16 mouse cellular contexts compared by ENCODE assay signal in the genomic region with DNA sequence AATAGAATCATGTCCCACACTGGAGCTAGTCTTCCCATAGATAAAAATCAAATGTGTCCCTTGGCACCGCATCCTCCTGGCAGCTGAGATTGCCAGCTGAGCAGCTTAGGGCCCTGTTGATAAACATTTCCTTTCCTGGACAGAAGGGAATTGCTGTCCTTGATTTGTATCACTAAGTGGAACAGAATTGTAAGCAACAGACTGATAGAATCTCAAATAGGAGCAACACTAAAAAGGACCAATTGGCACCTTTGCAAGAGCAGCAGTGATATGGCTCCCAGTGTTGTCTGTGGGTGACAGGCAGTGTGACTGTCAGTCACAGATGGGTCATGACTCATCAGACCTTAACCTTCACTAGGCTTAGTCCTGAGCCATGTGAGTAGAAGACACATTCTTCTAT. TPM values are rescaled to one million over a fixed set of nuclear protein-coding genes. Genes with fewer than 3 reads are reported as not detected.
DNase-seq lines count a peak whose midpoint lies in the region; TF ChIP-seq lines count a peak whose summit lies in the region.
"Had no signal": no experiment of that assay in that cellular context is flagged by ENCODE, and none has a peak within 500 bp of the region (broad histone marks: within the 10 kb centered on the region; RNA-seq: fewer than 3 reads in every experiment).

No protein-coding gene starts in this region.

- TF ChIP-seq CTCF in lung, adult 2 months (IDR thresholded peaks at IDR 0.05; ENCODE audit: insufficient read depth, low read length) = no peak

- H3K4me2 ChIP-seq in myocyte (ENCODE audit: low read depth) = no peak overlapping the region
- H3K4me2 ChIP-seq: heart, embryonic 13.5 days; limb, embryonic 13.5 days; liver, embryonic 15.5 days; neural tube, embryonic 12.5 days had no signal

- peak; percentile 38 to 67 for DNase-seq in lung, adult 18-20 months
- no peak for DNase-seq in lung, adult 2 months
- DNase-seq in cerebellum, adult 11 months = peak; percentile 28
- peak; percentile 42 to 51 for DNase-seq in cerebellum, postnatal 10 days
- no peak for DNase-seq in left cerebral cortex, adult 8-10 months (ENCODE audit: low spot score in 2 of 2)
- no peak for DNase-seq in heart, embryonic 10.5 days (ENCODE audit: low spot score)
- DNase-seq: thymus, adult 2 months had no signal

- no peaks in the 10 kb centered on the region for H3K27me3 ChIP-seq in myocyte (ENCODE audit: control insufficient read depth, insufficient read depth, insufficient read length)
- no peaks in the 10 kb centered on the region for H3K27me3 ChIP-seq in heart, embryonic 10.5 days (ENCODE audit: insufficient read depth, poor library complexity, severe bottlenecking)
- H3K27me3 ChIP-seq: heart, embryonic 13.5 days; limb, embryonic 13.5 days; liver, embryonic 15.5 days; neural tube, embryonic 12.5 days had no signal

- H3K4me3 ChIP-seq in lung, adult 2 months (replicated peaks; ENCODE audit: extremely low read depth, low read depth, low read length) = no peak overlapping the region
- H3K4me3 ChIP-seq in myocyte = no peak overlapping the region
- no peak overlapping the region for H3K4me3 ChIP-seq in heart, embryonic 10.5 days
- H3K4me3 ChIP-seq: heart, embryonic 13.5 days; hindbrain, embryonic 10.5 days; layer of hippocampus, adult 2 months; left cerebral cortex, adult 2 months; limb, embryonic 13.5 days; liver, embryonic 15.5 days; neural tube, embryonic 12.5 days had no signal

- WGBS in lung, adult 2 months = 44% methylated on average over 1 of the region's 1 CpGs
- 89% methylated on average over 1 of the region's 1 CpGs for WGBS in heart, embryonic 10.5 days

- no peak overlapping the region for H3ac ChIP-seq in myocyte (ENCODE audit: control insufficient read depth, insufficient read length)

- no peaks in the 10 kb centered on the region for H3K36me3 ChIP-seq in myocyte (ENCODE audit: control insufficient read depth, insufficient read depth)
- H3K36me3 ChIP-seq in heart, embryonic 10.5 days = peaks cover 21% of the 10 kb centered on the region
- H3K36me3 ChIP-seq: liver, embryonic 15.5 days had no signal

- TF ChIP-seq POLR2A in lung, adult 2 months (IDR thresholded peaks at IDR 0.05; ENCODE audit: borderline replicate concordance, extremely low read depth, low read depth, low read length) = no peak
- no peak for TF ChIP-seq POLR2A in myocyte (IDR thresholded peaks at IDR 0.05; ENCODE audit: insufficient read length, low read depth)

- H3K9me3 ChIP-seq in heart, embryonic 10.5 days = no peaks in the 10 kb centered on the region
- H3K9me3 ChIP-seq: hindbrain, embryonic 10.5 days; limb, embryonic 13.5 days; liver, embryonic 15.5 days; neural tube, embryonic 12.5 days had no signal

- peaks cover 6% of the 10 kb centered on the region for H3K4me1 ChIP-seq in lung, adult 2 months (ENCODE audit: control insufficient read depth, insufficient read depth, low read length)
- no peaks in the 10 kb centered on the region for H3K4me1 ChIP-seq in heart, embryonic 10.5 days
- H3K4me1 ChIP-seq: heart, embryonic 13.5 days; hindbrain, embryonic 10.5 days; limb, embryonic 13.5 days; liver, embryonic 15.5 days; neural tube, embryonic 12.5 days had no signal

- no peak overlapping the region for H3K27ac ChIP-seq in heart, embryonic 10.5 days
- H3K27ac ChIP-seq: heart, embryonic 13.5 days; hindbrain, embryonic 10.5 days; kidney, postnatal 0 days; layer of hippocampus, adult 2 months; left cerebral cortex, adult 2 months; limb, embryonic 13.5 days; liver, embryonic 15.5 days; neural tube, embryonic 12.5 days had no signal

- H3K79me2 ChIP-seq in myocyte (ENCODE audit: control insufficient read depth, insufficient read depth) = peaks cover 30% of the 10 kb centered on the region

TF ChIP-seq in myocyte, 11 proteins besides CTCF, POLR2A, EP300 and RAD21:
- TF ChIP-seq MYOG (IDR thresholded peaks at IDR 0.05; ENCODE audit: control insufficient read depth in 1 of 3, insufficient read depth in 1 of 3, insufficient read length in 2 of 3, low read depth in 2 of 3) (peak in 1 of 3 experiments; percentile 9), MYOD1 (IDR thresholded peaks at IDR 0.05; ENCODE audit: control insufficient read depth in 1 of 3, insufficient read length in 2 of 3, low read depth in 2 of 3) (peak; percentile 79 to 95 (median 91)), MAX (IDR thresholded peaks at IDR 0.05; ENCODE audit: low read depth) (no peak), REST (IDR thresholded peaks at IDR 0.05; ENCODE audit: insufficient read depth, insufficient read length) (no peak), E2F4 (IDR thresholded peaks at IDR 0.05; ENCODE audit: insufficient read depth) (no peak)

RNA-seq across cellular contexts. Expression of a gene that starts 29.3 kb away (rescaled TPM):
- polyA plus RNA-seq in lung, adult 2 months (2012; rRNA removed) = 51.2 and 65.6 TPM in 2 replicates
- 71.5 TPM for polyA plus RNA-seq in myocyte (2012; fragmentation: generic; extraction: Trizol)
- total RNA-seq in left cerebral cortex, adult 8-10 months (2022) = 100 to 1,000 TPM; 220 to 260 (median 242) TPM
- 29.6 and 42.5 TPM in 2 replicates for polyA plus RNA-seq in heart, embryonic 10.5 days (2016; fragmentation: Nextera tagmentation; extraction: Ambion mirVana)

Comparison
In these comparisons a context has a peak if more than half of its experiments do, and no peak if none do; other contexts are left out.
1. DNase-seq: peak in lung, adult 18-20 months (2 of 2), cerebellum, adult 11 months (single experiment) and cerebellum, postnatal 10 days (2 of 2); none in lung, adult 2 months (single experiment), left cerebral cortex, adult 8-10 months (0 of 2) and heart, embryonic 10.5 days (single experiment).